Mouse (Mus musculus) C2C12 (cell line): ENCODE data around the gene Nrxn1. TPM values are rescaled to one million over a fixed set of nuclear protein-coding genes. Genes with fewer than 3 reads are reported as not detected.

Source experiments
- H3K27me3 ChIP-seq: one replicate; pipeline ENCODE4 v1.6.1; 2011; ENCODE audit not compliant: control insufficient read depth, insufficient read depth, insufficient read length
- H3K36me3 ChIP-seq: one replicate; pipeline ENCODE4 v1.6.1; 2011; ENCODE audit not compliant: control insufficient read depth, insufficient read depth
- H3K4me3 ChIP-seq: one replicate; pipeline ENCODE4 v1.5.1; 2011; ENCODE audit warnings: mild to moderate bottlenecking, control low read depth; ENCODE audit not compliant: poor library complexity, insufficient read depth, severe bottlenecking
- H3K79me2 ChIP-seq: one replicate; pipeline ENCODE4 v1.6.1; 2011; ENCODE audit not compliant: control insufficient read depth, insufficient read depth
- H3K79me3 ChIP-seq: one replicate; pipeline ENCODE4 v1.6.1; 2011; ENCODE audit warnings: low read depth, control low read depth
- H3ac ChIP-seq: one replicate; pipeline ENCODE3; 2011; ENCODE audit warnings: low read depth; ENCODE audit not compliant: control insufficient read depth, insufficient read length
- CEBPB ChIP-seq: IDR thresholded peaks from one replicate; pipeline ENCODE4 v1.6.1; 2011; ENCODE audit warnings: low read depth, mild to moderate bottlenecking, control low read depth, moderate library complexity
- CTCF ChIP-seq: IDR thresholded peaks from one replicate; pipeline ENCODE4 v1.5.1; 2011; ENCODE audit not compliant: control insufficient read depth, insufficient read depth, insufficient read length
- FOSL1 ChIP-seq: IDR thresholded peaks from one replicate; pipeline ENCODE4 v1.8.0; 2011; ENCODE audit warnings: mild to moderate bottlenecking, low read length; ENCODE audit not compliant: poor library complexity, insufficient read depth, severe bottlenecking
- MAX ChIP-seq: IDR thresholded peaks from one replicate; pipeline ENCODE4 v1.6.1; 2011; ENCODE audit warnings: mild to moderate bottlenecking, control low read depth
- MYOD1 ChIP-seq: IDR thresholded peaks from one replicate; pipeline ENCODE4 v1.6.1; 2011; ENCODE audit warnings: low read depth; ENCODE audit not compliant: control insufficient read depth, insufficient read length
- MYOG ChIP-seq: IDR thresholded peaks from one replicate; pipeline ENCODE4 v1.6.1; 2011; ENCODE audit not compliant: control insufficient read depth, insufficient read length; ENCODE audit errors: extremely low read depth
- USF1 ChIP-seq: IDR thresholded peaks from one replicate; pipeline ENCODE4 v1.6.1; 2011; ENCODE audit warnings: low read depth, mild to moderate bottlenecking, control low read depth, moderate library complexity
- polyA plus RNA-seq: library from polyadenylated mRNA; unstranded; fragments of >200 nt; fragmentation: generic; extraction: Trizol; gene quantifications from one replicate; pipeline ENCODE4 v1.2.1, GENCODE M21; 2012; ENCODE audit warnings: missing spikeins

The Nrxn1 gene
- polyA plus RNA-seq, 1 experiment, result 0.22 TPM

GRCm38 (mm10) chr17:90430211-90430610 is 662.7 kb downstream of the Nrxn1 start:
- no peaks in the 10 kb centered on the region for H3K79me2 ChIP-seq
- no peaks in the 10 kb centered on the region for H3K36me3 ChIP-seq
- no peak overlapping the region for H3ac ChIP-seq
- H3K4me3 ChIP-seq, result no peak overlapping the region
- no peaks in the 10 kb centered on the region for H3K27me3 ChIP-seq
- no peaks in the 10 kb centered on the region for H3K79me3 ChIP-seq
- TF ChIP-seq MAX (no peak), FOSL1 (no peak), CEBPB (no peak), USF1 (no peak), MYOG (no peak), CTCF (no peak), MYOD1 (no peak)

GRCm38 (mm10) chr17:90425974-90426373 is 666.9 kb downstream of the Nrxn1 start:
- no peaks in the 10 kb centered on the region for H3K79me3 ChIP-seq
- no peak for TF ChIP-seq USF1
- no peak for TF ChIP-seq FOSL1
- TF ChIP-seq CTCF, result no peak
- TF ChIP-seq MAX, result no peak
- TF ChIP-seq CEBPB, result no peak
- TF ChIP-seq MYOG, result no peak
- no peak for TF ChIP-seq MYOD1
- H3K36me3 ChIP-seq, result no peaks in the 10 kb centered on the region
- H3K27me3 ChIP-seq, result no peaks in the 10 kb centered on the region
- no peak overlapping the region for H3K4me3 ChIP-seq
- H3ac ChIP-seq, result no peak overlapping the region
- no peaks in the 10 kb centered on the region for H3K79me2 ChIP-seq

- H3K79me2 ChIP-seq, result no peaks in the 10 kb centered on the region
- TF ChIP-seq MAX (no peak), CTCF (no peak), FOSL1 (no peak), USF1 (no peak), CEBPB (no peak), MYOG (no peak), MYOD1 (no peak)
- H3K27me3 ChIP-seq, result no peaks in the 10 kb centered on the region
- no peaks in the 10 kb centered on the region for H3K79me3 ChIP-seq
- no peaks in the 10 kb centered on the region for H3K36me3 ChIP-seq
- no peak overlapping the region for H3K4me3 ChIP-seq
- H3ac ChIP-seq, result no peak overlapping the region
Measured at GRCm38 (mm10) chr17:90422591-90422990, 670.3 kb downstream of the Nrxn1 start.

GRCm38 (mm10) chr17:90420757-90421156 is 672.1 kb downstream of the Nrxn1 start:
- no peak overlapping the region for H3K4me3 ChIP-seq

DNA sequence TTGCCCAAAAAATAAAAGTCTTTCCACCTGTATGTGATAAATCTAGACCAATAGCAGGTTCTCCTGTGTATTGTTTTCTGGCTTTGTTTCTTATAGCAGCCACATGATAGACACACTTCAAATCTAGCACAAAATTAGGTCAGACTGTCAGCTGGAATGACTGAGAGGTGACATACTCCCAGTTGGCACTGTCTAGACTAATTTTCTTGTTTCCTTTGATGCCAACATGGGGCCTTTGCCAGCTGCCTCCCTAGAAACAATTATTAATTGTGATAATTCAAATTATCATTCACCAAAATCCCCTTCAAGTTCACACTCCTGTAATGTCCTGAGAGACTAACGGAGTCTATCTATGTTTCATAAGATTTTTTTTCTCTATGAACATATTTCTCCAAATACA is 673.3 kb downstream of the Nrxn1 start:
- H3K27me3 ChIP-seq, result no peaks in the 10 kb centered on the region
- no peak overlapping the region for H3ac ChIP-seq
- TF ChIP-seq MAX, result no peak
- TF ChIP-seq USF1, result no peak
- no peak for TF ChIP-seq MYOG
- H3K79me3 ChIP-seq, result no peaks in the 10 kb centered on the region
- H3K79me2 ChIP-seq, result no peaks in the 10 kb centered on the region
- no peak overlapping the region for H3K4me3 ChIP-seq
- no peaks in the 10 kb centered on the region for H3K36me3 ChIP-seq

More at GRCm38 (mm10) chr17:90420757-90421156, 672.1 kb downstream of the Nrxn1 start:
- Histone ChIP-seq H3ac (no peak overlapping the region), H3K27me3 (no peaks in the 10 kb centered on the region), H3K36me3 (no peaks in the 10 kb centered on the region), H3K79me2 (no peaks in the 10 kb centered on the region), H3K79me3 (no peaks in the 10 kb centered on the region)
- TF ChIP-seq USF1, result no peak
- no peak for TF ChIP-seq MYOG
- no peak for TF ChIP-seq CTCF
- no peak for TF ChIP-seq CEBPB
- no peak for TF ChIP-seq MYOD1
- TF ChIP-seq MAX, result no peak
- no peak for TF ChIP-seq FOSL1

DNA sequence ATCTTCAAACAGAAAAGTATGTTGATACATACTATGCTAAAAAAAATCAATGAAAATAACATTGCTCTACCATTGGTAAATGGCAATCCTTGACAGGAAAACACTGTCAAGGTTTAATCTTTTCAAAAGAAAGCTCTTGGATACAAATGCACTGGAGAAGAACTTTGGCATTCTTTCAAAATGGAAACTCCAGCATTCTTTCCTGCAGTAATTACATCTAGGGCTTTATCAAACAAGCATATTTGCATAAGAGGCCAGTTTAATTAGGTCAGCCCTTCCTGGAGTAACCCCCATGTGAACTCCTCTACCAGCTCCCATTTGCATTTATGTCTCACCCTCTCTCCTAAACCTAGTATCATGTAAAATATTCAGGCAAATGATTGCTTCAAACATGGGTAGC is 696.5 kb downstream of the Nrxn1 start:
- TF ChIP-seq FOSL1 (no peak), CEBPB (no peak), MYOD1 (no peak), MAX (no peak), MYOG (no peak), CTCF (no peak), USF1 (no peak)

More for the DNA sequence above, 696.5 kb downstream of the Nrxn1 start:
- Histone ChIP-seq H3K36me3 (no peaks in the 10 kb centered on the region), H3K79me3 (no peaks in the 10 kb centered on the region), H3K4me3 (no peak overlapping the region), H3K79me2 (no peaks in the 10 kb centered on the region), H3ac (no peak overlapping the region), H3K27me3 (no peaks in the 10 kb centered on the region)
